ENCODE assay signal across 9 mouse cellular contexts in the genomic region with DNA sequence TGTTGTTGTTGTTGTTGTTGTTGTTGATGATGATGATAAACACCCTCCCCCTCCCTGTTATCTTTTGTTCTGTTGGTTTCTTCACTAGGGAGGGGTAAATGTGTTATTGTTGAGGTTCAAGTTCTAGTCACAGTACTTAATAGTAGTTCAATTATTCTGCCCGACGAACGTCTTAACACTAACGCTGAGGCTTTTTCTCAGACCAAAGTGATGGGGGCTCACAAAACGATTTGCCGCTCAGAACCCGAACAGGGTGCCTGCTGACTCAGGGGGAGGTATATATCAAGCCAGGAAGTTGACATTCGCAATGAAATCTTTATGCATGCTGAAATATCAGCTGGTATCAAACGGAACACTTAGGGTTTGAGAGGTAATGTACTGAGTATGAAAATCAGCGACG. TPM values are rescaled to one million over a fixed set of nuclear protein-coding genes. Genes with fewer than 3 reads are reported as not detected.
DNase-seq lines count a peak whose midpoint lies in the region; ATAC-seq and TF ChIP-seq lines count a peak whose summit lies in the region.
"Had no signal": no experiment of that assay in that cellular context is flagged by ENCODE, and none has a peak within 500 bp of the region (broad histone marks: within the 10 kb centered on the region; RNA-seq: fewer than 3 reads in every experiment).

No protein-coding gene starts in this region.

- H3K9ac ChIP-seq in heart, embryonic 11.5 days (ENCODE audit: low read depth, low read length): no peak overlapping the region
- H3K9ac ChIP-seq in forebrain, embryonic 13.5 days: peak overlapping the region; percentile 70
- H3K9ac ChIP-seq in limb, embryonic 14.5 days (ENCODE audit: low read depth, low read length, severe bottlenecking): no peak overlapping the region

- ATAC-seq in heart, embryonic 11.5 days (replicated peaks; ENCODE audit: insufficient number of reproducible peaks, low FRiP score, low TSS enrichment): no peak
- ATAC-seq in forebrain, embryonic 13.5 days: no peak
- ATAC-seq in limb, embryonic 14.5 days (ENCODE audit: low FRiP score, low read depth): no peak

- peak overlapping the region; percentile 58; the same call in 1 of the 2 replicates for H3K4me3 ChIP-seq in heart, embryonic 11.5 days (ENCODE audit: low read depth, low read length)
- H3K4me3 ChIP-seq in C2C12 (ENCODE audit: insufficient read depth, poor library complexity, severe bottlenecking): peak overlapping the region; percentile 71
- peak overlapping the region; percentile 57 for H3K4me3 ChIP-seq in forebrain, embryonic 13.5 days
- H3K4me3 ChIP-seq in limb, embryonic 14.5 days (replicated peaks; ENCODE audit: low read length): peak overlapping the region; percentile 62
- no peak overlapping the region for H3K4me3 ChIP-seq in thymus, adult 2 months (ENCODE audit: control insufficient read depth, insufficient read depth, low read length)

- no peak for TF ChIP-seq POLR2A in limb, embryonic 14.5 days (IDR thresholded peaks at IDR 0.05; ENCODE audit: borderline replicate concordance, extremely low read depth, insufficient read depth, insufficient read length)
- TF ChIP-seq POLR2A in thymus, adult 2 months (IDR thresholded peaks at IDR 0.05; ENCODE audit: control insufficient read depth, extremely low read depth, insufficient read depth, low read length, poor library complexity): no peak

- H3K4me2 ChIP-seq in heart, embryonic 11.5 days: peak overlapping the region; percentile 99
- peak overlapping the region; percentile 70 for H3K4me2 ChIP-seq in forebrain, embryonic 13.5 days
- peak overlapping the region; percentile 91 for H3K4me2 ChIP-seq in limb, embryonic 14.5 days (replicated peaks; ENCODE audit: low read depth, low read length, severe bottlenecking)

- H3K27me3 ChIP-seq in heart, embryonic 11.5 days (ENCODE audit: control insufficient read depth, insufficient read depth, low read length): peaks cover 6% of the 10 kb centered on the region; the same call in 1 of the 2 replicates
- no peaks in the 10 kb centered on the region for H3K27me3 ChIP-seq in C2C12 (ENCODE audit: control insufficient read depth, insufficient read depth, insufficient read length)
- H3K27me3 ChIP-seq in forebrain, embryonic 13.5 days: no peaks in the 10 kb centered on the region
- peaks cover 17% of the 10 kb centered on the region for H3K27me3 ChIP-seq in limb, embryonic 14.5 days (ENCODE audit: control insufficient read depth, insufficient read depth, low read length)
- H3K27me3 ChIP-seq in thymus, adult 2 months (ENCODE audit: control insufficient read depth, insufficient read depth, low read length): peaks cover 6% of the 10 kb centered on the region

- H3K27ac ChIP-seq in heart, embryonic 11.5 days (ENCODE audit: low read depth, low read length): no peak overlapping the region
- H3K27ac ChIP-seq in forebrain, embryonic 13.5 days: no peak overlapping the region
- no peak overlapping the region for H3K27ac ChIP-seq in limb, embryonic 14.5 days (replicated peaks; ENCODE audit: low read depth, low read length)
- H3K27ac ChIP-seq in thymus, adult 2 months (ENCODE audit: control insufficient read depth, insufficient read depth, low read length): no peak overlapping the region

- WGBS in heart, embryonic 11.5 days (ENCODE audit: insufficient replicate concordance): 39% methylated on average over 11 of the region's 11 CpGs
- WGBS in forebrain, embryonic 13.5 days: 18% methylated on average over 11 of the region's 11 CpGs
- WGBS in limb, embryonic 14.5 days: 34% methylated on average over 11 of the region's 11 CpGs
- WGBS in thymus, adult 2 months: 54% methylated on average over 11 of the region's 11 CpGs

- no peak for DNase-seq in heart, postnatal 10 days
- DNase-seq in limb, embryonic 14.5 days (ENCODE audit: low spot score): no peak
- no peak for DNase-seq in thymus, adult 2 months
- no peak for DNase-seq in testis, postnatal 14 days (ENCODE audit: low spot score)
- no peak for DNase-seq in frontal cortex, postnatal 14 days (ENCODE audit: low spot score in 2 of 2)
- DNase-seq: thymus, postnatal 25 days had no signal

- H3K36me3 ChIP-seq in heart, embryonic 11.5 days (ENCODE audit: control insufficient read depth, insufficient read depth, low read length): no peaks in the 10 kb centered on the region
- peaks cover 15% of the 10 kb centered on the region for H3K36me3 ChIP-seq in C2C12 (ENCODE audit: control insufficient read depth, insufficient read depth)
- H3K36me3 ChIP-seq in forebrain, embryonic 13.5 days (ENCODE audit: poor library complexity, severe bottlenecking): peaks cover 13% of the 10 kb centered on the region
- H3K36me3 ChIP-seq in limb, embryonic 14.5 days (ENCODE audit: control insufficient read depth, insufficient read depth, low read length): no peaks in the 10 kb centered on the region
- H3K36me3 ChIP-seq in thymus, adult 2 months (ENCODE audit: control insufficient read depth, insufficient read depth, low read length): no peaks in the 10 kb centered on the region

- TF ChIP-seq CTCF in C2C12 (IDR thresholded peaks at IDR 0.05; ENCODE audit: control insufficient read depth, insufficient read depth, insufficient read length): no peak
- TF ChIP-seq CTCF in thymus, adult 2 months (IDR thresholded peaks at IDR 0.05; ENCODE audit: borderline replicate concordance, control insufficient read depth, extremely low read depth, insufficient read depth, low read length, poor library complexity): no peak

- peaks cover 2% of the 10 kb centered on the region; the same call in 1 of the 2 replicates for H3K4me1 ChIP-seq in heart, embryonic 11.5 days (ENCODE audit: control insufficient read depth, insufficient read depth, low read length)
- H3K4me1 ChIP-seq in forebrain, embryonic 13.5 days: peaks cover 24% of the 10 kb centered on the region
- H3K4me1 ChIP-seq in limb, embryonic 14.5 days (ENCODE audit: control insufficient read depth, insufficient read depth, low read length): peaks cover 7% of the 10 kb centered on the region; the same call in 1 of the 2 replicates
- 0 out of 2 replicates have a peak, but pooled peaks cover 3% of the 10 kb centered on the region for H3K4me1 ChIP-seq in thymus, adult 2 months (replicated peaks; ENCODE audit: control insufficient read depth, insufficient read depth, low read length)

- peaks cover 45% of the 10 kb centered on the region for H3K79me3 ChIP-seq in C2C12 (ENCODE audit: low read depth)

- peaks cover 60% of the 10 kb centered on the region for H3K79me2 ChIP-seq in C2C12 (ENCODE audit: control insufficient read depth, insufficient read depth)

- H3ac ChIP-seq in C2C12 (ENCODE audit: control insufficient read depth, insufficient read length, low read depth): peak overlapping the region; percentile 61

- intact Hi-C loops in heart, postnatal 10 days (cut with DNase I): loop anchor here (2.0 to 10.0 kb wide), 3 partner anchors 49 to 769 kb away; no protein-coding TSS in a partner anchor

- H3K9me3 ChIP-seq in heart, embryonic 11.5 days (replicated peaks; ENCODE audit: control insufficient read depth, low read length): peaks cover 4% of the 10 kb centered on the region; the same call in 1 of the 2 replicates
- H3K9me3 ChIP-seq in forebrain, embryonic 13.5 days (replicated peaks): no peaks in the 10 kb centered on the region; the same call in 1 of the 2 replicates
- H3K9me3 ChIP-seq in limb, embryonic 14.5 days (ENCODE audit: control insufficient read depth, low read length): no peaks in the 10 kb centered on the region

TF ChIP-seq in C2C12, 6 proteins besides CTCF, POLR2A, EP300 and RAD21:
- TF ChIP-seq MYOD1 (IDR thresholded peaks at IDR 0.05; ENCODE audit: control insufficient read depth, insufficient read length, low read depth) (no peak), MYOG (IDR thresholded peaks at IDR 0.05; ENCODE audit: control insufficient read depth, extremely low read depth, insufficient read length) (no peak), USF1 (IDR thresholded peaks at IDR 0.05; ENCODE audit: low read depth) (no peak), MAX (IDR thresholded peaks at IDR 0.05) (no peak), CEBPB (IDR thresholded peaks at IDR 0.05; ENCODE audit: low read depth) (no peak), FOSL1 (IDR thresholded peaks at IDR 0.05; ENCODE audit: insufficient read depth, low read length, poor library complexity, severe bottlenecking) (no peak)

RNA-seq across cellular contexts. Expression of a gene that starts 1.4 kb away (rescaled TPM):
- polyA plus RNA-seq in heart, embryonic 11.5 days (2014; fragmentation: Nextera tagmentation; extraction: Ambion mirVana): 8.1 and 9.8 TPM in 2 replicates
- total RNA-seq in heart, postnatal 10 days (2021): 10 to 100 TPM; 56.7 to 69.4 TPM
- polyA plus RNA-seq in C2C12 (2012; fragmentation: generic; extraction: Trizol): 44.5 TPM
- polyA plus RNA-seq in forebrain, embryonic 13.5 days (2015; fragmentation: Nextera tagmentation; extraction: Ambion mirVana): 26.0 and 27.5 TPM in 2 replicates
- 8.8 and 9.1 TPM in 2 replicates for polyA plus RNA-seq in limb, embryonic 14.5 days (2012; rRNA removed)
- 12.8 and 14.6 TPM in 2 replicates for polyA plus RNA-seq in limb, embryonic 14.5 days (2014; fragmentation: Nextera tagmentation; extraction: Ambion mirVana)
- 2.1 and 4.1 TPM in 2 replicates for polyA plus RNA-seq in thymus, adult 2 months (2012; rRNA removed)

RNA-seq across cellular contexts. Expression of a gene that starts 39.8 kb away (rescaled TPM):
- polyA plus RNA-seq in heart, embryonic 11.5 days (2014; fragmentation: Nextera tagmentation; extraction: Ambion mirVana): 51.4 and 53.0 TPM in 2 replicates
- total RNA-seq in heart, postnatal 10 days (2021): 10 to 100 TPM; 35.5 to 37.9 TPM
- polyA plus RNA-seq in C2C12 (2012; fragmentation: generic; extraction: Trizol): 44.7 TPM
- polyA plus RNA-seq in forebrain, embryonic 13.5 days (2015; fragmentation: Nextera tagmentation; extraction: Ambion mirVana): 44.9 and 46.4 TPM in 2 replicates
- 28.0 and 39.1 TPM in 2 replicates for polyA plus RNA-seq in limb, embryonic 14.5 days (2012; rRNA removed)
- polyA plus RNA-seq in limb, embryonic 14.5 days (2014; fragmentation: Nextera tagmentation; extraction: Ambion mirVana): 41.1 and 46.1 TPM in 2 replicates
- 12.3 and 15.1 TPM in 2 replicates for polyA plus RNA-seq in thymus, adult 2 months (2012; rRNA removed)

RNA-seq across cellular contexts. Expression of a gene that starts 59.4 kb away (rescaled TPM):
- 35.3 and 41.6 TPM in 2 replicates for polyA plus RNA-seq in heart, embryonic 11.5 days (2014; fragmentation: Nextera tagmentation; extraction: Ambion mirVana)
- total RNA-seq in heart, postnatal 10 days (2021): 10 to 100 TPM; 48.8 to 51.9 TPM
- 11.7 TPM for polyA plus RNA-seq in C2C12 (2012; fragmentation: generic; extraction: Trizol)
- polyA plus RNA-seq in forebrain, embryonic 13.5 days (2015; fragmentation: Nextera tagmentation; extraction: Ambion mirVana): 27.4 and 29.3 TPM in 2 replicates
- 28.4 and 33.9 TPM in 2 replicates for polyA plus RNA-seq in limb, embryonic 14.5 days (2012; rRNA removed)
- 34.4 and 38.4 TPM in 2 replicates for polyA plus RNA-seq in limb, embryonic 14.5 days (2014; fragmentation: Nextera tagmentation; extraction: Ambion mirVana)
- 13.0 TPM in 2 replicates for polyA plus RNA-seq in thymus, adult 2 months (2012; rRNA removed)
